Mouse (Mus musculus) T-helper 2 cell (primary cell): Measurements from ENCODE around the gene Tmigd3.

Source experiments
- in situ Hi-C: fragments of 300-600 bp; cut with MboI, MseI; formaldehyde crosslinking; loops from one replicate; pipeline ENCODE4 v1.15.1; 2025; ENCODE audit warnings: high pct_unique_total_duplicates

Tmigd3 gene

DNA sequence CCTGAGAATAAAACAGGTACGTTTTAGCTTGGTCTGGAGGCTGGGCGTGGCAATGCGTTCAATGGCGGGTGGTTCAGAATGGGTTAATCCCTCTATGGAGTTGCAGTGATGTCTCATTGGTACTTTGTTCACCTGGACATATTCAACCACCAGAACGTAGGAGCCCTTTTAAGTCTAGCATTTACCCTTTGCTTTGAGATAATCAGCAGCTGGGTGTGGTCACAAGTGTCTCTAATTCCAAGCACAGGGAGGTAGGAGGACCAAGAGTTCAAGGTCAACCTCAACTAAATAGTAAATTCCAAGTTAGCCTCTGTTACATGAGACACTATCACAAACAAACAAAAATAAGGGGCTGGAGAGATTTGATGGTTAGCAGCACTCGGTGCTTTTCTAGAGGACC is 58.1 kb downstream of the Tmigd3 start:
- in situ Hi-C loops = no loop called here

DNA sequence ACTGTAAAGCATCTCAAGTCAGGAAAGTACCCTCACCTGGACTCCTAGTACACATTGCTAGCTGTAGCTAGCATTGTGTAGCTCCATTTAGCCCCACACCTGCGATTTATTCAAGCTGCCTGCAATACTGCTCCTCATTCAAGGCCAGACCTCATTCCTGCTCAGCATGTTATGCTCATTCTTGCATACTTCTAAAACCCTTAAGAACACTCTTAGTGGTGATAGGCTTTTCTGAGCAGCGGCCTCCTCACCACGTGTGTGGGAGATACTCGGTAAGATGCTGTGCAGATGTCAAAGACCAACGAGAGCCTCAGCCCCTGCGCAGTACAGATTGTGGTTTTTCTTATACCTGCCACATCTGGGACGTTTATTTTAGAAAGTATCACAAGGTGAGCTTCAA is 59.1 kb downstream of the Tmigd3 start:
- in situ Hi-C loops = no loop called here

DNA sequence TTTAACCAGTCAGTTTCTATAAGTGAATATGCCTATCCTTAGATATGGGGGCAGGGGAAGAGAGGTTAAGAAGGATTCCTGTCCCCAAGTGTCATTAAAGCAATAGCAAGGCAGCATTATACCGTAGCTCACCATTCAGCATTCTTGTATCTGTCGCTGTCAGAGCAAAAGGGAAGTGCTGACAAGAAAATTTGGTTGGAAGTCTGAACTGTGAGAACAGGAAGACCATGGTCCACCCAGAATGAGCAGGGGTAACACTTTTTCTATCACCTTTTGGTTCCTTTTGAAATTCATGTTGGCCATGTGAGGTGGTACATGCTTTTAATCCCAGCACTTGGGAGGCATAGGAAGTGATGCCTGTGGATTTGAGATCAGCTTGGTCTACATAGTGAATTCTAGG is 60.4 kb downstream of the Tmigd3 start:
- in situ Hi-C loops = no loop called here

DNA sequence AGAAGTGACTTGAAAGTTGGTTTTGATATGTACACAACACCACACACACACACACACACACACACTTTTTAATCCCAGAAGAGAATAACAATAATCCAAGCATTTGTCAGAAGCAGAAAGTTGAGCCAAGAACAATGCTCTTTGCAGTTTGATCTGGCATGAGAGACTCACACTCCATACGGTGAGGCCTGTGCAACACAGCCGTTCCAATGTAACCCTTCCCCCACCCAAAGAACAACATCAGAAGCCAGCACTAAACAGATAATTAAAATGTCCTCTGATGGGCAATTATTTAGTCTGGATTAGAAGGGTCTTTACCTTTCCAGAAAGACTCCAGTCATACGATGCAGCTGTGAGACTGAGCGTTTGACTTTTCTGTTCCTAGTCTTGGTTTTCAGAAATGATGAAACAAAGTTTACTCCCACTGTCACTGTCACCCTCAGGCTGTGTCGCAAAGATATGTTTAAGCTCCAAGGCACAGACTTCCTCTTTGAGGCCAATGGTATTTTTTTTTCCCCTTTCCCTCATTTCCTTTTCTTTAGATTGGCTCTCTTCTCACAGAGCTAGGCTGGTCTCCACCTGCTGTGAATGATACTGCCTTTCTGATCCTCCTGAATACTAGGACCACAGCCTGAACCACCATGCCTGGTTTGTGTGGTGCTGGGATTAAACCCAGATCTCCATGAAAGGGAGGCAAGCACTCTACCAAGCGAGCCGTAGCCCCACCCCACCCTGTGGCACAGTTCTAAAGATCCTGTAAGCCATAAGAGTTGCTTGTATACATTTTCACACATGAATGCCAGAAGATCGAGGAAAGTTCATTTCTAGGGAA is 61.8 kb downstream of the Tmigd3 start, which contains the start of gene I830077J02Rik:
Gene I830077J02Rik (minus strand): TSS at position 425 of the 832 bp plus-strand sequence.
- in situ Hi-C loops = no loop called here

- in situ Hi-C loops = no loop called here
Measured at GRCm38 (mm10) chr3:105933926-105934325, 63.2 kb downstream of the Tmigd3 start.

GRCm38 (mm10) chr3:105935033-105935432 is 64.3 kb downstream of the Tmigd3 start:
- in situ Hi-C loops = no loop called here

GRCm38 (mm10) chr3:105936111-105936510 is 65.4 kb downstream of the Tmigd3 start:
- in situ Hi-C loops = no loop called here

- in situ Hi-C loops = no loop called here
Measured at GRCm38 (mm10) chr3:105951348-105951747, 80.6 kb downstream of the Tmigd3 start.

DNA sequence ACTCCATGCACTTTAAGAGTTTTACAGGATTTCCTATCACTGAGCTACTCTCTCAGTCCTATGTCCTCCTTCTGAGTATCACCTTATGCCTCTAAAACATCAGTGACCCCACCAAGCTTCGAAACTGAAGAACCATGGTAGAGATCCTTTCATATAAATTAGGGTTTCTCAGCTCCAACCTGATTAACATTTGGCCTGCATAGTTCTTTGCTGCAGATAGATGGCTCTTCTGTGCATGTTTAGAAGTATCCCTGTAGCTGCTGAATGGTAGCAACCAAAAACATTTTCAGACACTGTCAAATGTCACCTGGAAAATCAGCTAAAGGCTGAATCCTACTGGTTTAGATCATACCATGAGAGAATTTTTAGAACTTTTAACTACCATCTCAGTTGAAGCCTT is 86.5 kb downstream of the Tmigd3 start:
- in situ Hi-C loops = loop anchor here (5.0 kb wide), 1 partner anchor 270 kb away; the partner anchor contains the start of gene Ddx20

GRCm38 (mm10) chr3:105958204-105958603 is 87.5 kb downstream of the Tmigd3 start:
- in situ Hi-C loops = loop anchor here (5.0 kb wide), 1 partner anchor 271 kb away; the partner anchor contains the start of gene Ddx20

GRCm38 (mm10) chr3:105958974-105959580 is 88.4 kb downstream of the Tmigd3 start, which contains the start of gene Wdr77:
TSS of gene Wdr77 (plus strand) at chr3:105959369.
- in situ Hi-C loops = loop anchor here (5.0 kb wide), 1 partner anchor 272 kb away; the partner anchor contains the start of gene Ddx20

DNA sequence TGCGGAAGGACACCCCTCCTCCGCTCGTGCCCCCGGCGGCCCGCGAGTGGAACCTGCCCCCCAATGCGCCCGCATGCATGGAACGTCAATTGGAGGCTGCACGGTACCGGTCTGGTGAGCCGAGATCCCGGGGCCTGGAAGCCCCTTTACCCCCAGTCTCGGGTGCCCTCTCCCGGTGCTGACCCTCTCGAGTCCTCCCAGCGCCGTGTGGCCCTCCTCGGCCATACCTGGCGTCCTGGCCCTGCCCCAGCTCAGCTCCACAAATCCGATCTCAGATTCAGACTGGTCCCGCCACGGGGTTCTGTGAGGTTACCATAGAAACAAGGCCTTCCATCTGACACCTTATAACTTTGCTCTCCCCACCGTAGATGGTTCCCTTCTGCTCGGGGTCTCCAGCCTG is 88.9 kb downstream of the Tmigd3 start:
- in situ Hi-C loops = loop anchor here (5.0 kb wide), 1 partner anchor 272 kb away; the partner anchor contains the start of gene Ddx20

DNA sequence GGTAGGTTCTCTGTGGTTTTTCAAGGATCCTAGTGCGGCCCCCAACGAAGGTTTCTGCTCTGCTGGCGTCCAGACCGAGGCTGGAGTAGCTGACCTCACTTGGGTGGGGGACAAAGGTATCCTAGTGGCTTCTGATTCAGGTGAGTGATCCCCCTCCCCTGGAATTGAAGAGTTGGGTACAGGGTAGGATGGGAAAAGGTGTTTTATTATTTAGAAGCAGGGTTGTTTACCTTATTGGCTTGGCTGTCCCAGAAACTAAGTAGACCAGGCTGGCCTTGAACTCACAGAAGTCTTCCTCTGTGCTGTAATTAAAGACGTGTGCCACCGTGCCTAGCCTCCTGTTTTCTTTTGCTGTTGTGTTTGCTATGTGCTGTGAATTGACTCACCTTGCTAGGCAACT is 89.3 kb downstream of the Tmigd3 start, which contains the start of gene Atp5f1:
Gene Atp5f1 (minus strand): TSS at position 101 of the 400 bp plus-strand sequence.
- in situ Hi-C loops = loop anchor here (5.0 kb wide), 1 partner anchor 273 kb away; the partner anchor contains the start of gene Ddx20

DNA sequence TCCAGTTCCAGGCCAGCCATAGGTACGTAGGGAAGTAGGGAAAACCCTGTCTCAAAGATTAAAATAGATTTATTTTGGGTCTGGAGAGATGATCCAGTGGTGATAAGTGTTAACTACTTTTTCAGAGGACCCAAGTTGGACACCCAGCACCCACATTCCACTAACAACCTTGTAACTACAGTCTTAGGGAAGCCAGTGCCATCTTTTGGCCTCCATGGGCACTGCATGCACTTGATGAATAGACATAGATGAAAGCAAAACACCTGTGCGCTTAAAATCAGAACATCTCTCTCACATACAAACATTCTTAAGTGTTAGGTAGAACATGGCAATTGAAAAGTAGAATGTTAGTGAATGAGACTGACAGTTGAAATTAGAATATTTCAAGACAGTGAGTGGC is 90.0 kb downstream of the Tmigd3 start:
- in situ Hi-C loops = no loop called here

DNA sequence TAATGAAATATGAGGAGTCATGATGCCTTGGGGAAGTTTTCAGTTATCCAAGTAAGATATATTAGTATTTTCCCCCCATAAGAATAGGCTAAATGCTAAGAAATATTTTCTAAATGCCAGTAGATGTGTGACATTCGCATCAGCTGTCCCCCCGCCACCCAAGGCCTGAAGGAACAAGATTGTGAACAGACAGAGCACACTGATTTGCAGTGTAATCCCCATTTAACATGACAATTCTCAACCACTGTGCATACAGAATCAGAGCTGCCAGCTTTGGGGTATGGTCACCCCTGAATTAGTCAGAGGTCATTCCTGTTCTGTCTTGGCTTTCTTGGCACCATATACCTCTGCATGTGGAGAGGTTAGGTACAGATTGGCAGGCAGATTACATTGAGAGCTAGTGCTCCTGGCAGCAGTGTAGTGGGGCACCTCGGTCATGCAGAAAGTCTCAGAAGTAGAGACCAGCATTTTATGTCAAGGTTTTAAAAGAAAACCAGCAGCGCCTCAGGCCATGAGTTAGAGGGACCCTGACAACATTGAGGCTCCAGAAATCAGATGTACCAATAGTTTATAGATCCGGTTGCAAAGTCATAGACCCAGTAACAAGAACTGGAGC is 101.2 kb downstream of the Tmigd3 start:
- in situ Hi-C loops = no loop called here

DNA sequence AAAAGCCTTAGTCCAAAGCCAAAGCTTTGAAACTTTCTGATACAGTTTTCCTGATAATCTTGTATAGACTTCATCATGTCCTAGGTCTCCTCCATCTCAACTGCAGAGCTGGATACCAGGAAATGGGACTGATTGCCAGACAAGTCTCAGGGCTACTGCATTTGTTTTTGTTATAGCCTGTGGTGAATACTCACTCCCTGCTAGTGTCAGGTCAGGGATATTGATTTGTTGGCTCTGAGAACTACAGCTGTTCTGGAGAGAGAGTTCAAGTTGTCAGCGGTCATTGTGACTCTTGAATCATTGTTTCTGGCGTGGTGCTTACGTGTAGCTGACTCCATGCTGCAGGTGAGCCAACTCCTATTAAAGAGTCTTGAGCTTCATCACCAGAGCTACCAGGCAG is 102.7 kb downstream of the Tmigd3 start, which contains the start of gene Ovgp1:
Gene Ovgp1 (plus strand): TSS at position 301 of the 400 bp plus-strand sequence.
- in situ Hi-C loops = no loop called here
